Comparison of ENCODE assay signal across 16 mouse cellular contexts in the genomic region with DNA sequence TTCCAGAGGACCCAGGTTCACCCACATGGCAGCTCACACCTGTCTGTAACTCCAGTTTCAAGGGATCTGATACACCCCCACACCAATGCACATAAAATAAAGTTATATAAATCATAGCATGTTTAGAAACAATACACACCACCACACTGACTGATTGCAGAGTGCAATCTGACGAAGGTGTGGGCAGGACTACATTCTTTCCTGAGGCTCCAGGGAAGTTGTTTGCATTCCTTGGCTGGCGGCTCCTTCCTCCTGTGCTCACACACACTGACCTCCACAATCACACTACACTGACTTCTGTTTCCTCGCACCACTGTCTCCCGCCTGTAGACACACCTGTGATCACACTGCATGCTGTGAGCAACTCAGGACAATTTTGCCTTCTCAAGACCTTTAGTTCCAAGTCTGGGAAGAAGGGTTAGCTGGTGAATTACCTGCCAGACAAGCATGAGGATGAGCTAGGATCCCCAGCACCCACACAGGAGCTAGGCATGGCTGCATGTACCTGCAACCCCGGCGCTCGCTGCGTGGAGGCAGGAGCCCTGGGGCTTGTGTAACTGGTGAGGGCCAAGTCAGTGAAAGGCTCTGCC. TPM values are rescaled to one million over a fixed set of nuclear protein-coding genes. Genes with fewer than 3 reads are reported as not detected.
DNase-seq lines count a peak whose midpoint lies in the region; ATAC-seq and TF ChIP-seq lines count a peak whose summit lies in the region.
"Had no signal": no experiment of that assay in that cellular context is flagged by ENCODE, and none has a peak within 500 bp of the region (broad histone marks: within the 10 kb centered on the region; RNA-seq: fewer than 3 reads in every experiment).

No protein-coding gene starts in this region.

- H3K36me3 ChIP-seq in heart, postnatal 0 days (replicated peaks; ENCODE audit: control insufficient read depth, insufficient read depth, low read length) = no peaks in the 10 kb centered on the region
- no peaks in the 10 kb centered on the region for H3K36me3 ChIP-seq in lung, embryonic 15.5 days

- H3K9ac ChIP-seq in heart, postnatal 0 days (replicated peaks; ENCODE audit: low read depth, low read length) = no peak overlapping the region
- H3K9ac ChIP-seq in lung, embryonic 15.5 days = no peak overlapping the region
- H3K9ac ChIP-seq: lung, embryonic 14.5 days had no signal

- intact Hi-C loops in heart, postnatal 36 days (cut with DNase I) = no loop called here

- H3K27me3 ChIP-seq in heart, postnatal 0 days (ENCODE audit: control insufficient read depth, insufficient read depth, low read length) = no peaks in the 10 kb centered on the region
- H3K27me3 ChIP-seq in lung, embryonic 15.5 days = no peaks in the 10 kb centered on the region

- H3K4me1 ChIP-seq in heart, postnatal 0 days (ENCODE audit: control insufficient read depth, insufficient read depth) = peaks cover 43% of the 10 kb centered on the region
- H3K4me1 ChIP-seq in lung, embryonic 15.5 days = peaks cover 14% of the 10 kb centered on the region

- ATAC-seq in heart, postnatal 0 days (ENCODE audit: insufficient read depth, low read depth) = no peak
- no peak for ATAC-seq in lung, embryonic 15.5 days (ENCODE audit: borderline replicate concordance, extremely low read depth, low FRiP score, low TSS enrichment)
- no peak for ATAC-seq in cerebellum, adult (ENCODE audit: insufficient number of reproducible peaks, low FRiP score, low TSS enrichment)
- ATAC-seq: forebrain, embryonic 16.5 days had no signal

- no peak for TF ChIP-seq CTCF in heart, postnatal 0 days (IDR thresholded peaks at IDR 0.05; ENCODE audit: low read depth)

- H3K4me3 ChIP-seq in heart, postnatal 0 days (ENCODE audit: low read depth, low read length) = no peak overlapping the region
- no peak overlapping the region for H3K4me3 ChIP-seq in lung, embryonic 15.5 days
- H3K4me3 ChIP-seq: midbrain, embryonic 10.5 days had no signal

- no peak for TF ChIP-seq EP300 in heart, postnatal 0 days (IDR thresholded peaks at IDR 0.05; ENCODE audit: low read depth)

- no peak for DNase-seq in heart, postnatal 0 days (ENCODE audit: low spot score)
- DNase-seq in heart, postnatal 36 days = no peak
- no peak for DNase-seq in lung, postnatal 10 days
- peak; percentile 52 for DNase-seq in lung, postnatal 25 days (ENCODE audit: low spot score)
- DNase-seq in yolk sac, embryonic 10.5 days (ENCODE audit: low spot score) = peak; percentile 26
- DNase-seq: cerebellum, adult 9-10 months; kidney, adult 8-10 months; lung, embryonic 14.5 days; thymus, postnatal 14 days had no signal

- H3K27ac ChIP-seq in heart, postnatal 0 days (ENCODE audit: low read depth) = peak overlapping the region; percentile 90
- peak overlapping the region; percentile 59; the same call in 1 of the 2 replicates for H3K27ac ChIP-seq in lung, embryonic 15.5 days
- H3K27ac ChIP-seq: hindbrain, postnatal 0 days; midbrain, embryonic 10.5 days had no signal

- H3K4me2 ChIP-seq in heart, postnatal 0 days (ENCODE audit: low read depth, low read length) = no peak overlapping the region
- H3K4me2 ChIP-seq in lung, embryonic 15.5 days = no peak overlapping the region
- H3K4me2 ChIP-seq: liver, embryonic 11.5 days; lung, embryonic 14.5 days had no signal

- 61% methylated on average over 8 of the region's 8 CpGs for WGBS in heart, postnatal 0 days
- 59% methylated on average over 8 of the region's 8 CpGs for WGBS in lung, embryonic 15.5 days

- H3K9me3 ChIP-seq in heart, postnatal 0 days (replicated peaks; ENCODE audit: control insufficient read depth, low read length) = no peaks in the 10 kb centered on the region
- H3K9me3 ChIP-seq in lung, embryonic 15.5 days = no peaks in the 10 kb centered on the region
- H3K9me3 ChIP-seq: midbrain, embryonic 10.5 days had no signal

RNA-seq across cellular contexts. Expression of a gene that starts 15.6 kb away (rescaled TPM):
- 4.8 and 28.7 TPM in 2 replicates for total RNA-seq in heart, postnatal 0 days (2014; rRNA removed; ENCODE audit: low replicate concordance)
- polyA plus RNA-seq in heart, postnatal 0 days (2015; fragmentation: Nextera tagmentation; extraction: Ambion mirVana) = 12.3 and 15.3 TPM in 2 replicates
- total RNA-seq in heart, postnatal 36 days (2021) = 10 to 100 TPM; 22.3 to 22.6 TPM
- polyA plus RNA-seq in lung, embryonic 15.5 days (2015; fragmentation: Nextera tagmentation; extraction: Ambion mirVana) = 9.7 and 11.4 TPM in 2 replicates

RNA-seq across cellular contexts. Expression of a gene that starts 17.8 kb away (rescaled TPM):
- 1.1 and 11.0 TPM in 2 replicates for total RNA-seq in heart, postnatal 0 days (2014; rRNA removed; ENCODE audit: low replicate concordance)
- 3.1 and 3.3 TPM in 2 replicates for polyA plus RNA-seq in heart, postnatal 0 days (2015; fragmentation: Nextera tagmentation; extraction: Ambion mirVana)
- 1 to 10 TPM; 4.2 to 5.3 TPM for total RNA-seq in heart, postnatal 36 days (2021)
- polyA plus RNA-seq in lung, embryonic 15.5 days (2015; fragmentation: Nextera tagmentation; extraction: Ambion mirVana) = 0.47 and 0.79 TPM in 2 replicates
- total RNA-seq: granulocyte monocyte progenitor cell, adult 5-6 weeks had no signal

RNA-seq across cellular contexts. Expression of a gene that starts 26.7 kb away (rescaled TPM):
- 44.8 and 62.6 TPM in 2 replicates for total RNA-seq in heart, postnatal 0 days (2014; rRNA removed; ENCODE audit: low replicate concordance)
- polyA plus RNA-seq in heart, postnatal 0 days (2015; fragmentation: Nextera tagmentation; extraction: Ambion mirVana) = 136 and 149 TPM in 2 replicates
- 100 to 1,000 TPM; 145 to 149 TPM for total RNA-seq in heart, postnatal 36 days (2021)
- polyA plus RNA-seq in lung, embryonic 15.5 days (2015; fragmentation: Nextera tagmentation; extraction: Ambion mirVana) = 15.4 and 16.4 TPM in 2 replicates

RNA-seq across cellular contexts. Expression of a gene that starts 32.9 kb away (rescaled TPM):
- 14.8 and 24.0 TPM in 2 replicates for total RNA-seq in heart, postnatal 0 days (2014; rRNA removed; ENCODE audit: low replicate concordance)
- polyA plus RNA-seq in heart, postnatal 0 days (2015; fragmentation: Nextera tagmentation; extraction: Ambion mirVana) = 13.0 and 15.1 TPM in 2 replicates
- total RNA-seq in heart, postnatal 36 days (2021) = 10 to 100 TPM; 27.0 to 33.6 TPM
- polyA plus RNA-seq in lung, embryonic 15.5 days (2015; fragmentation: Nextera tagmentation; extraction: Ambion mirVana) = 13.3 and 17.8 TPM in 2 replicates

Comparison
In these comparisons a context has a peak if more than half of its experiments do, and no peak if none do; other contexts are left out.
1. DNase-seq: peak in lung, postnatal 25 days (single experiment) and yolk sac, embryonic 10.5 days (single experiment); none in heart, postnatal 0 days (single experiment), heart, postnatal 36 days (0 of 2) and lung, postnatal 10 days (single experiment).